Comparison of ENCODE assay signal across 33 mouse cellular contexts in genomic region chr3:56379500-56379899, GRCm38 (mm10).
DNase-seq lines count a peak whose midpoint lies in the region; ATAC-seq lines count a peak whose summit lies in the region.
"Had no signal": no experiment of that assay in that cellular context is flagged by ENCODE, and none has a peak within 500 bp of the region (broad histone marks: within the 10 kb centered on the region; RNA-seq: fewer than 3 reads in every experiment).

No protein-coding gene starts in this region.

- no peaks in the 10 kb centered on the region for H3K9me3 ChIP-seq in kidney, embryonic 15.5 days (replicated peaks)
- no peaks in the 10 kb centered on the region for H3K9me3 ChIP-seq in neural tube, embryonic 11.5 days (ENCODE audit: control insufficient read depth, low read length)
- no peaks in the 10 kb centered on the region for H3K9me3 ChIP-seq in neural tube, embryonic 15.5 days (replicated peaks)
- H3K9me3 ChIP-seq: embryonic facial prominence, embryonic 13.5 days; limb, embryonic 12.5 days; liver, embryonic 15.5 days had no signal

- no peak overlapping the region for H3K4me2 ChIP-seq in kidney, embryonic 15.5 days
- no peak overlapping the region for H3K4me2 ChIP-seq in neural tube, embryonic 11.5 days (ENCODE audit: low read depth)
- no peak overlapping the region for H3K4me2 ChIP-seq in neural tube, embryonic 15.5 days
- H3K4me2 ChIP-seq: embryonic facial prominence, embryonic 13.5 days; heart, embryonic 12.5 days; hindbrain, embryonic 14.5 days; limb, embryonic 12.5 days; liver, embryonic 15.5 days; lung, embryonic 14.5 days had no signal

- H3K36me3 ChIP-seq in kidney, embryonic 15.5 days, result no peaks in the 10 kb centered on the region
- no peaks in the 10 kb centered on the region for H3K36me3 ChIP-seq in neural tube, embryonic 11.5 days (ENCODE audit: control insufficient read depth, insufficient read depth, low read length)
- H3K36me3 ChIP-seq in neural tube, embryonic 15.5 days, result no peaks in the 10 kb centered on the region
- H3K36me3 ChIP-seq: embryonic facial prominence, embryonic 13.5 days; heart, embryonic 12.5 days; limb, embryonic 12.5 days; liver, embryonic 15.5 days had no signal

- 52% methylated on average over 3 of the region's 3 CpGs for WGBS in kidney, embryonic 15.5 days
- WGBS in neural tube, embryonic 11.5 days, result 56% methylated on average over 3 of the region's 3 CpGs
- 37% methylated on average over 3 of the region's 3 CpGs for WGBS in neural tube, embryonic 15.5 days

- no peaks in the 10 kb centered on the region for H3K27me3 ChIP-seq in kidney, embryonic 15.5 days
- no peaks in the 10 kb centered on the region for H3K27me3 ChIP-seq in neural tube, embryonic 11.5 days (ENCODE audit: control insufficient read depth, insufficient read depth, low read length)
- no peaks in the 10 kb centered on the region for H3K27me3 ChIP-seq in neural tube, embryonic 15.5 days (replicated peaks)
- H3K27me3 ChIP-seq: CH12.LX; embryonic facial prominence, embryonic 13.5 days; heart, embryonic 12.5 days; limb, embryonic 12.5 days; liver, embryonic 15.5 days had no signal

- 0 out of 2 replicates have a peak, but pooled peaks have one; percentile 64 for ATAC-seq in kidney, embryonic 15.5 days (replicated peaks; ENCODE audit: low FRiP score)
- peak; percentile 41; the same call in 1 of the 2 replicates for ATAC-seq in neural tube, embryonic 11.5 days (ENCODE audit: insufficient read depth, low FRiP score, low TSS enrichment)
- no peak for ATAC-seq in neural tube, embryonic 15.5 days (ENCODE audit: low FRiP score)
- ATAC-seq: activated CD4-positive, CD25-positive, alpha-beta regulatory T cell, adult 4 months; intestine, postnatal 0 days had no signal

- H3K4me1 ChIP-seq in kidney, embryonic 15.5 days, result no peaks in the 10 kb centered on the region
- H3K4me1 ChIP-seq in neural tube, embryonic 11.5 days (ENCODE audit: control insufficient read depth, insufficient read depth, low read length), result no peaks in the 10 kb centered on the region
- H3K4me1 ChIP-seq in neural tube, embryonic 15.5 days, result no peaks in the 10 kb centered on the region
- H3K4me1 ChIP-seq: embryonic facial prominence, embryonic 13.5 days; heart, embryonic 12.5 days; limb, embryonic 12.5 days; liver, embryonic 15.5 days had no signal

- peak; percentile 1 for DNase-seq in embryo, embryonic 11 days
- no peak for DNase-seq in embryo, embryonic 9.5 days (ENCODE audit: extremely low spot score)
- DNase-seq in kidney, postnatal 25 days, result no peak
- DNase-seq in neural tube, embryonic 11.5 days (ENCODE audit: low spot score), result no peak
- no peak for DNase-seq in cerebellum, adult 11-12 months
- no peak for DNase-seq in left cerebral cortex, adult 18-20 months (ENCODE audit: low spot score in 2 of 2)
- DNase-seq: adrenal gland, adult 2 months; adrenal gland, postnatal 36 days; cerebellum, adult 9-10 months; cerebellum, postnatal 36 days; gastrocnemius, adult 2 months; heart, adult 2 months; heart, postnatal 4 days; kidney, postnatal 10 days; lung, postnatal 14 days; midbrain, embryonic 14.5 days; right cerebral cortex, adult 18-20 months; spleen, adult 18-20 months; thymus, adult 2 months; thymus, postnatal 36 days had no signal

- no peak overlapping the region for H3K4me3 ChIP-seq in kidney, embryonic 15.5 days (replicated peaks)
- H3K4me3 ChIP-seq in neural tube, embryonic 11.5 days (ENCODE audit: low read depth, low read length), result no peak overlapping the region
- H3K4me3 ChIP-seq in neural tube, embryonic 15.5 days (replicated peaks), result no peak overlapping the region
- H3K4me3 ChIP-seq: embryonic facial prominence, embryonic 13.5 days; erythroblast, embryonic 14.5 days; gastrocnemius, adult 2 months; heart, adult 2 months; heart, embryonic 12.5 days; left cerebral cortex, adult 2 months; limb, embryonic 12.5 days; liver, embryonic 15.5 days had no signal

- H3K27ac ChIP-seq in kidney, embryonic 15.5 days, result peak overlapping the region; percentile 18; the same call in 1 of the 2 replicates
- no peak overlapping the region for H3K27ac ChIP-seq in neural tube, embryonic 11.5 days (ENCODE audit: low read depth, low read length)
- H3K27ac ChIP-seq in neural tube, embryonic 15.5 days (replicated peaks), result no peak overlapping the region
- H3K27ac ChIP-seq: embryonic facial prominence, embryonic 13.5 days; gastrocnemius, adult 2 months; heart, adult 2 months; hindbrain, embryonic 14.5 days; left cerebral cortex, adult 2 months; limb, embryonic 12.5 days; liver, embryonic 15.5 days had no signal

- no peak overlapping the region for H3K9ac ChIP-seq in kidney, embryonic 15.5 days
- no peak overlapping the region for H3K9ac ChIP-seq in neural tube, embryonic 11.5 days (ENCODE audit: low read length)
- H3K9ac ChIP-seq in neural tube, embryonic 15.5 days (replicated peaks), result no peak overlapping the region
- H3K9ac ChIP-seq: embryonic facial prominence, embryonic 13.5 days; heart, embryonic 12.5 days; hindbrain, embryonic 14.5 days; limb, embryonic 12.5 days; liver, embryonic 15.5 days; lung, embryonic 14.5 days had no signal
